Mouse (Mus musculus): ENCODE measurements around the gene Zfp715. TPM values are rescaled to one million over a fixed set of nuclear protein-coding genes. Genes with fewer than 3 reads are reported as not detected.
A peak's percentile ranks its signal among the peaks of the same experiment; 100 is the strongest.
"Not testable (repeated sequence)": the region's sequence is repeated elsewhere in the genome, so short reads cannot be mapped to it uniquely, and the experiment has no call there.

The Zfp715 gene
- 22.3 and 24.6 TPM in 2 replicates for polyA plus RNA-seq (2014; fragmentation: Nextera tagmentation; extraction: Ambion mirVana)

GRCm38 (mm10) chr7:43313013-43313428, at the start of gene Zfp715:
Gene Zfp715 (minus strand): TSS chr7:43313294.
- peak within 1 kb of the TSS; percentile 74 for H3K4me3 ChIP-seq (ENCODE audit: low read depth, low read length)
- WGBS, result 0% methylated on average over 33 of the region's 33 CpGs
- peak within 1 kb of the TSS; percentile 77 for H3K27ac ChIP-seq (ENCODE audit: low read depth, low read length)
- peaks cover 9% of the 10 kb centered on the region; the same call in 1 of the 2 replicates for H3K4me1 ChIP-seq (ENCODE audit: control insufficient read depth, insufficient read depth, low read length)
- peak; percentile 97 for DNase-seq (ENCODE audit: low spot score)
- peaks cover 23% of the 10 kb centered on the region for H3K36me3 ChIP-seq (ENCODE audit: control insufficient read depth, insufficient read depth, low read length)
- H3K9ac ChIP-seq (ENCODE audit: low read length), result peak within 1 kb of the TSS; percentile 82
- ATAC-seq, result peak; percentile 95
- H3K9me3 ChIP-seq (replicated peaks; ENCODE audit: control insufficient read depth, low read length), result no peaks in the 10 kb centered on the region
- no peaks in the 10 kb centered on the region for H3K27me3 ChIP-seq (replicated peaks; ENCODE audit: control insufficient read depth, insufficient read depth, low read length)
- H3K4me2 ChIP-seq (ENCODE audit: low read length), result peak within 1 kb of the TSS; percentile 77

GRCm38 (mm10) chr7:43362021-43362420, 48.9 kb upstream of the Zfp715 start:
- WGBS, result 75% methylated on average over 4 of the region's 4 CpGs
- no peaks in the 10 kb centered on the region for H3K4me1 ChIP-seq (ENCODE audit: control insufficient read depth, insufficient read depth, low read length)
- DNase-seq (ENCODE audit: low spot score) (no peak), ATAC-seq (no peak)
- no peaks in the 10 kb centered on the region for H3K36me3 ChIP-seq (ENCODE audit: control insufficient read depth, insufficient read depth, low read length)
- no peak overlapping the region for H3K9ac ChIP-seq (ENCODE audit: low read length)
- H3K27me3 ChIP-seq (replicated peaks; ENCODE audit: control insufficient read depth, insufficient read depth, low read length), result no peaks in the 10 kb centered on the region
- no peaks in the 10 kb centered on the region for H3K9me3 ChIP-seq (replicated peaks; ENCODE audit: control insufficient read depth, low read length)
- no peak overlapping the region for H3K4me2 ChIP-seq (ENCODE audit: low read length)
- H3K27ac ChIP-seq (ENCODE audit: low read depth, low read length), result no peak overlapping the region
- no peak overlapping the region for H3K4me3 ChIP-seq (ENCODE audit: low read depth, low read length)

- Histone ChIP-seq H3K9me3 (replicated peaks; ENCODE audit: control insufficient read depth, low read length) (no peaks in the 10 kb centered on the region), H3K36me3 (ENCODE audit: control insufficient read depth, insufficient read depth, low read length) (no peaks in the 10 kb centered on the region), H3K4me2 (ENCODE audit: low read length) (no peak overlapping the region), H3K27me3 (replicated peaks; ENCODE audit: control insufficient read depth, insufficient read depth, low read length) (no peaks in the 10 kb centered on the region), H3K9ac (ENCODE audit: low read length) (no peak overlapping the region), H3K4me1 (ENCODE audit: control insufficient read depth, insufficient read depth, low read length) (no peaks in the 10 kb centered on the region), H3K27ac (ENCODE audit: low read depth, low read length) (no peak overlapping the region), H3K4me3 (ENCODE audit: low read depth, low read length) (no peak overlapping the region)
- ATAC-seq, result no peak
- 85% methylated on average over 1 of the region's 1 CpGs for WGBS
- no peak for DNase-seq (ENCODE audit: low spot score)
These were observed 48.3 kb upstream of the Zfp715 start for GRCm38 (mm10) chr7:43361442-43361841.

GRCm38 (mm10) chr7:43358556-43358955, 45.5 kb upstream of the Zfp715 start:
- Histone ChIP-seq H3K36me3 (ENCODE audit: control insufficient read depth, insufficient read depth, low read length) (no peaks in the 10 kb centered on the region), H3K9ac (ENCODE audit: low read length) (no peak overlapping the region), H3K4me2 (ENCODE audit: low read length) (no peak overlapping the region), H3K9me3 (replicated peaks; ENCODE audit: control insufficient read depth, low read length) (no peaks in the 10 kb centered on the region), H3K4me3 (ENCODE audit: low read depth, low read length) (no peak overlapping the region), H3K27ac (ENCODE audit: low read depth, low read length) (no peak overlapping the region), H3K27me3 (replicated peaks; ENCODE audit: control insufficient read depth, insufficient read depth, low read length) (no peaks in the 10 kb centered on the region), H3K4me1 (ENCODE audit: control insufficient read depth, insufficient read depth, low read length) (no peaks in the 10 kb centered on the region)
- no peak for DNase-seq (ENCODE audit: low spot score)
- no peak for ATAC-seq
- 91% methylated on average over 3 of the region's 3 CpGs for WGBS

- H3K9ac ChIP-seq (ENCODE audit: low read length), result no peak overlapping the region
These were observed 42.1 kb upstream of the Zfp715 start for GRCm38 (mm10) chr7:43354893-43355835.

GRCm38 (mm10) chr7:43353758-43354157, 40.7 kb upstream of the Zfp715 start:
- H3K4me3 ChIP-seq (ENCODE audit: low read depth, low read length), result no peak overlapping the region
- no peak overlapping the region for H3K4me2 ChIP-seq (ENCODE audit: low read length)
- H3K4me1 ChIP-seq (ENCODE audit: control insufficient read depth, insufficient read depth, low read length), result no peaks in the 10 kb centered on the region
- H3K9me3 ChIP-seq (replicated peaks; ENCODE audit: control insufficient read depth, low read length), result no peaks in the 10 kb centered on the region
- no peak overlapping the region for H3K9ac ChIP-seq (ENCODE audit: low read length)
- no peak for DNase-seq (ENCODE audit: low spot score)
- H3K27ac ChIP-seq (ENCODE audit: low read depth, low read length), result no peak overlapping the region
- no peaks in the 10 kb centered on the region for H3K36me3 ChIP-seq (ENCODE audit: control insufficient read depth, insufficient read depth, low read length)
- WGBS, result 87% methylated on average over 4 of the region's 4 CpGs
- ATAC-seq, result no peak
- no peaks in the 10 kb centered on the region for H3K27me3 ChIP-seq (replicated peaks; ENCODE audit: control insufficient read depth, insufficient read depth, low read length)

More at GRCm38 (mm10) chr7:43354893-43355835, 42.1 kb upstream of the Zfp715 start:
- no peak overlapping the region for H3K4me2 ChIP-seq (ENCODE audit: low read length)
- ATAC-seq (no peak), DNase-seq (ENCODE audit: low spot score) (no peak)
- no peaks in the 10 kb centered on the region for H3K9me3 ChIP-seq (replicated peaks; ENCODE audit: control insufficient read depth, low read length)
- H3K36me3 ChIP-seq (ENCODE audit: control insufficient read depth, insufficient read depth, low read length), result no peaks in the 10 kb centered on the region
- H3K27ac ChIP-seq (ENCODE audit: low read depth, low read length), result no peak overlapping the region
- no peaks in the 10 kb centered on the region for H3K4me1 ChIP-seq (ENCODE audit: control insufficient read depth, insufficient read depth, low read length)
- WGBS, result 7% methylated on average over 11 of the region's 12 CpGs
- H3K27me3 ChIP-seq (replicated peaks; ENCODE audit: control insufficient read depth, insufficient read depth, low read length), result no peaks in the 10 kb centered on the region
- no peak overlapping the region for H3K4me3 ChIP-seq (ENCODE audit: low read depth, low read length)

- Histone ChIP-seq H3K36me3 (ENCODE audit: control insufficient read depth, insufficient read depth, low read length) (no peaks in the 10 kb centered on the region), H3K9me3 (replicated peaks; ENCODE audit: control insufficient read depth, low read length) (no peaks in the 10 kb centered on the region), H3K9ac (ENCODE audit: low read length) (no peak overlapping the region), H3K27ac (ENCODE audit: low read depth, low read length) (no peak overlapping the region), H3K4me3 (ENCODE audit: low read depth, low read length) (no peak overlapping the region), H3K4me2 (ENCODE audit: low read length) (no peak overlapping the region), H3K27me3 (replicated peaks; ENCODE audit: control insufficient read depth, insufficient read depth, low read length) (no peaks in the 10 kb centered on the region), H3K4me1 (ENCODE audit: control insufficient read depth, insufficient read depth, low read length) (no peaks in the 10 kb centered on the region)
- no peak for DNase-seq (ENCODE audit: low spot score)
- no peak for ATAC-seq
- WGBS, result 72% methylated on average over 4 of the region's 4 CpGs
These were observed 40.0 kb upstream of the Zfp715 start for GRCm38 (mm10) chr7:43353118-43353517.

- ATAC-seq (no peak), DNase-seq (ENCODE audit: low spot score) (no peak)
- H3K27ac ChIP-seq (ENCODE audit: low read depth, low read length), result no peak within 1 kb of the TSS
- H3K9me3 ChIP-seq (replicated peaks; ENCODE audit: control insufficient read depth, low read length), result no peaks in the 10 kb centered on the region
- H3K4me3 ChIP-seq (ENCODE audit: low read depth, low read length), result no peak within 1 kb of the TSS
- no peak within 1 kb of the TSS for H3K9ac ChIP-seq (ENCODE audit: low read length)
- H3K4me2 ChIP-seq (ENCODE audit: low read length), result no peak within 1 kb of the TSS
- H3K27me3 ChIP-seq (replicated peaks; ENCODE audit: control insufficient read depth, insufficient read depth, low read length), result no peaks in the 10 kb centered on the region
- no peaks in the 10 kb centered on the region for H3K36me3 ChIP-seq (ENCODE audit: control insufficient read depth, insufficient read depth, low read length)
- 79% methylated on average over 3 of the region's 3 CpGs for WGBS
- H3K4me1 ChIP-seq (ENCODE audit: control insufficient read depth, insufficient read depth, low read length), result no peaks in the 10 kb centered on the region
These were observed 38.1 kb upstream of the Zfp715 start, which contains the start of gene Siglecf for GRCm38 (mm10) chr7:43351154-43351553. Gene Siglecf (plus strand): TSS chr7:43351341.

- not testable (repeated sequence) for ATAC-seq; DNase-seq (ENCODE audit: low spot score); H3K9me3 ChIP-seq (replicated peaks; ENCODE audit: control insufficient read depth, low read length); H3K9ac ChIP-seq (ENCODE audit: low read length); H3K4me2 ChIP-seq (ENCODE audit: low read length); H3K4me3 ChIP-seq (ENCODE audit: low read depth, low read length); H3K27ac ChIP-seq (ENCODE audit: low read depth, low read length); H3K27me3 ChIP-seq (replicated peaks; ENCODE audit: control insufficient read depth, insufficient read depth, low read length); H3K36me3 ChIP-seq (ENCODE audit: control insufficient read depth, insufficient read depth, low read length); H3K4me1 ChIP-seq (ENCODE audit: control insufficient read depth, insufficient read depth, low read length)
- WGBS, result 77% methylated on average over 5 of the region's 5 CpGs
These were observed 36.5 kb upstream of the Zfp715 start for GRCm38 (mm10) chr7:43349623-43350022.
